In genomic region chr5:106775010-106775693, GRCm38 (mm10) we compare ENCODE assay signal across 15 mouse cellular contexts.
"Had no signal": no experiment of that assay in that cellular context is flagged by ENCODE, and none has a peak within 500 bp of the region (broad histone marks: within the 10 kb centered on the region; RNA-seq: fewer than 3 reads in every experiment).

No protein-coding gene starts in this region.

- H3K36me3 ChIP-seq: liver, embryonic 15.5 days; midbrain, embryonic 10.5 days; neural tube, embryonic 12.5 days had no signal

- H3K9ac ChIP-seq: liver, embryonic 15.5 days; neural tube, embryonic 12.5 days had no signal

- H3K27me3 ChIP-seq: neural tube, embryonic 12.5 days had no signal

- H3K4me2 ChIP-seq: liver, embryonic 11.5 days; liver, embryonic 15.5 days; neural tube, embryonic 12.5 days had no signal

- H3K4me3 ChIP-seq: liver, embryonic 15.5 days; midbrain, embryonic 10.5 days; neural tube, embryonic 12.5 days had no signal

- ATAC-seq: lung, postnatal 0 days had no signal

- DNase-seq: kidney, postnatal 10 days; left cerebral cortex, postnatal 4 days; lung, adult 2 months; lung, postnatal 4 days; midbrain, embryonic 14.5 days; retina, postnatal 1 day; right cerebral cortex, postnatal 4 days; spleen, adult 18-20 months; thymus, adult 18-20 months; thymus, postnatal 14 days had no signal

- H3K4me1 ChIP-seq: liver, embryonic 15.5 days had no signal

- H3K27ac ChIP-seq: liver, embryonic 15.5 days; midbrain, embryonic 10.5 days; neural tube, embryonic 12.5 days had no signal

- H3K9me3 ChIP-seq: liver, embryonic 15.5 days; midbrain, embryonic 10.5 days; neural tube, embryonic 12.5 days had no signal
